In genomic region chr5:143315514-143315888, GRCm38 (mm10) we compare ENCODE assay signal across 8 mouse cellular contexts. TPM values are rescaled to one million over a fixed set of nuclear protein-coding genes. Genes with fewer than 3 reads are reported as not detected.
DNase-seq lines count a peak whose midpoint lies in the region; ATAC-seq and TF ChIP-seq lines count a peak whose summit lies in the region.

No protein-coding gene starts in this region.

- peak overlapping the region; percentile 16; the same call in 1 of the 2 replicates for H3K4me3 ChIP-seq in liver, adult 2 months (ENCODE audit: insufficient read depth, low read depth, low read length)
- H3K4me3 ChIP-seq in forebrain, embryonic 10.5 days, result peak overlapping the region; percentile 73
- peak overlapping the region; percentile 85 for H3K4me3 ChIP-seq in limb, embryonic 12.5 days (replicated peaks)
- peak overlapping the region; percentile 99 for H3K4me3 ChIP-seq in small intestine, adult 2 months (ENCODE audit: low read depth, low read length)

- H3K4me1 ChIP-seq in liver, adult 2 months (ENCODE audit: control insufficient read depth, insufficient read depth, low read length), result peaks cover 22% of the 10 kb centered on the region
- peaks cover 31% of the 10 kb centered on the region for H3K4me1 ChIP-seq in forebrain, embryonic 10.5 days
- peaks cover 15% of the 10 kb centered on the region for H3K4me1 ChIP-seq in limb, embryonic 12.5 days (replicated peaks)
- H3K4me1 ChIP-seq in small intestine, adult 2 months (ENCODE audit: control insufficient read depth, insufficient read depth, insufficient read length, low read length), result peaks cover 4% of the 10 kb centered on the region

- no peaks in the 10 kb centered on the region for H3K27me3 ChIP-seq in liver, adult 2 months (ENCODE audit: control insufficient read depth, insufficient read depth, low read length)
- H3K27me3 ChIP-seq in forebrain, embryonic 10.5 days (ENCODE audit: poor library complexity, severe bottlenecking), result no peaks in the 10 kb centered on the region
- no peaks in the 10 kb centered on the region for H3K27me3 ChIP-seq in limb, embryonic 12.5 days
- H3K27me3 ChIP-seq in small intestine, adult 2 months (ENCODE audit: control insufficient read depth, insufficient read depth, low read length), result no peaks in the 10 kb centered on the region

- no peak for TF ChIP-seq CTCF in liver, adult 2 months (IDR thresholded peaks at IDR 0.05; ENCODE audit: low read depth, low read length)
- TF ChIP-seq CTCF in small intestine, adult 2 months (IDR thresholded peaks at IDR 0.05; ENCODE audit: extremely low read depth, insufficient read length, insufficient replicate concordance, low read depth, low read length), result no peak

- peak; percentile 43; the same call in 1 of the 2 replicates for ATAC-seq in limb, embryonic 12.5 days (ENCODE audit: insufficient number of reproducible peaks, insufficient read depth, low FRiP score, low TSS enrichment, low read depth)

- no peak for TF ChIP-seq POLR2A in liver, adult 2 months (IDR thresholded peaks at IDR 0.05; ENCODE audit: extremely low read depth, insufficient read depth, low read length)
- TF ChIP-seq POLR2A in small intestine, adult 2 months (IDR thresholded peaks at IDR 0.05; ENCODE audit: low read depth, low read length), result no peak

- peak overlapping the region; percentile 25; the same call in 1 of the 2 replicates for H3K27ac ChIP-seq in liver, adult 2 months (replicated peaks; ENCODE audit: insufficient read depth, low read depth, low read length)
- peak overlapping the region; percentile 97 for H3K27ac ChIP-seq in forebrain, embryonic 10.5 days
- peak overlapping the region; percentile 92 for H3K27ac ChIP-seq in limb, embryonic 12.5 days
- H3K27ac ChIP-seq in small intestine, adult 2 months (ENCODE audit: insufficient read depth, low read depth, low read length), result no peak overlapping the region

- H3K4me2 ChIP-seq in limb, embryonic 12.5 days, result peak overlapping the region; percentile 84

- 27% methylated on average over 8 of the region's 8 CpGs for WGBS in liver, adult 2 months
- 13% methylated on average over 8 of the region's 8 CpGs for WGBS in forebrain, embryonic 10.5 days
- 15% methylated on average over 8 of the region's 8 CpGs for WGBS in limb, embryonic 12.5 days
- WGBS in small intestine, adult 2 months, result 19% methylated on average over 8 of the region's 8 CpGs

- peaks cover 8% of the 10 kb centered on the region; the same call in 1 of the 2 replicates for H3K79me2 ChIP-seq in liver, adult 2 months (ENCODE audit: control insufficient read depth, insufficient read depth, low read length)

- H3K9ac ChIP-seq in liver, adult 2 months (ENCODE audit: low read depth, low read length), result peak overlapping the region; percentile 75
- H3K9ac ChIP-seq in limb, embryonic 12.5 days (replicated peaks), result peak overlapping the region; percentile 96; the same call in 1 of the 2 replicates

- no peak for DNase-seq in liver, adult 2 months (ENCODE audit: extremely low read depth, low read depth, low spot score)
- no peak for DNase-seq in liver
- DNase-seq in forebrain, embryonic 10.5 days (ENCODE audit: extremely low spot score, low spot score), result no peak
- DNase-seq in ovary, adult 18-20 months (ENCODE audit: low spot score), result no peak
- no peak for DNase-seq in gastrocnemius, adult 18-20 months (ENCODE audit: low spot score)
- DNase-seq in adrenal gland, postnatal 10 days, result no peak

- H3K9me3 ChIP-seq in forebrain, embryonic 10.5 days, result no peaks in the 10 kb centered on the region; the same call in 1 of the 2 replicates
- no peaks in the 10 kb centered on the region for H3K9me3 ChIP-seq in limb, embryonic 12.5 days

- peaks cover 5% of the 10 kb centered on the region; the same call in 1 of the 2 replicates for H3K36me3 ChIP-seq in liver, adult 2 months (ENCODE audit: control insufficient read depth, insufficient read depth, low read length)
- peaks cover 79% of the 10 kb centered on the region for H3K36me3 ChIP-seq in forebrain, embryonic 10.5 days (replicated peaks)
- peaks cover 79% of the 10 kb centered on the region for H3K36me3 ChIP-seq in limb, embryonic 12.5 days
- peaks cover 31% of the 10 kb centered on the region for H3K36me3 ChIP-seq in small intestine, adult 2 months (ENCODE audit: control insufficient read depth, insufficient read depth, low read length)

RNA-seq across cellular contexts. Expression of gene E130309D02Rik, which starts 0.3 kb away (rescaled TPM):
- total RNA-seq in liver, adult 2 months (2014; rRNA removed), result 4.3 and 6.8 TPM in 2 replicates
- 12.8 and 14.8 TPM in 2 replicates for polyA plus RNA-seq in liver, adult 2 months (2012; rRNA removed)
- polyA plus RNA-seq in forebrain, embryonic 10.5 days (2016; fragmentation: Nextera tagmentation; extraction: Ambion mirVana), result 64.0 and 68.4 TPM in 2 replicates
- 53.9 and 56.9 TPM in 2 replicates for polyA plus RNA-seq in limb, embryonic 12.5 days (2016; fragmentation: Nextera tagmentation; extraction: Ambion mirVana)
- 19.8 and 28.2 TPM in 2 replicates for polyA plus RNA-seq in small intestine, adult 2 months (2012; rRNA removed)
- 10 to 100 TPM; 10.5 to 12.6 TPM for total RNA-seq in gastrocnemius, adult 18-20 months (2021)
- 10 to 100 TPM; 23.0 to 23.5 TPM for total RNA-seq in adrenal gland, postnatal 10 days (2021)

RNA-seq across cellular contexts. Expression of gene Zdhhc4, which starts 13.6 kb away (rescaled TPM):
- total RNA-seq in liver, adult 2 months (2014; rRNA removed), result 13.0 and 14.0 TPM in 2 replicates
- 37.9 and 42.5 TPM in 2 replicates for polyA plus RNA-seq in liver, adult 2 months (2012; rRNA removed)
- polyA plus RNA-seq in forebrain, embryonic 10.5 days (2016; fragmentation: Nextera tagmentation; extraction: Ambion mirVana), result 70.2 and 70.9 TPM in 2 replicates
- 77.1 and 87.0 TPM in 2 replicates for polyA plus RNA-seq in limb, embryonic 12.5 days (2016; fragmentation: Nextera tagmentation; extraction: Ambion mirVana)
- 24.4 and 44.6 TPM in 2 replicates for polyA plus RNA-seq in small intestine, adult 2 months (2012; rRNA removed)
- total RNA-seq in gastrocnemius, adult 18-20 months (2021), result 10 to 100 TPM; 34.7 to 38.1 TPM
- total RNA-seq in adrenal gland, postnatal 10 days (2021), result 10 to 100 TPM; 50.3 to 50.9 TPM

RNA-seq across cellular contexts. Expression of gene Zfp853, which starts 22.1 kb away (rescaled TPM):
- total RNA-seq in liver, adult 2 months (2014; rRNA removed), result 0.28 TPM in 1 of 2 replicates, not detected in the other
- polyA plus RNA-seq in liver, adult 2 months (2012; rRNA removed), result 0.07 and 0.11 TPM in 2 replicates
- not detected in 2 replicates for polyA plus RNA-seq in forebrain, embryonic 10.5 days (2016; fragmentation: Nextera tagmentation; extraction: Ambion mirVana)
- 0.12 and 0.18 TPM in 2 replicates for polyA plus RNA-seq in limb, embryonic 12.5 days (2016; fragmentation: Nextera tagmentation; extraction: Ambion mirVana)
- polyA plus RNA-seq in small intestine, adult 2 months (2012; rRNA removed), result 0.34 and 0.35 TPM in 2 replicates
- not detected for total RNA-seq in gastrocnemius, adult 18-20 months (2021)
- under 1 TPM; 0.73 to 0.78 TPM for total RNA-seq in adrenal gland, postnatal 10 days (2021)

RNA-seq across cellular contexts. Expression of gene Grid2ip, which starts 41.6 kb away (rescaled TPM):
- total RNA-seq in liver, adult 2 months (2014; rRNA removed), result not detected in 2 replicates
- polyA plus RNA-seq in liver, adult 2 months (2012; rRNA removed), result 0.13 TPM in 1 of 2 replicates, not detected in the other
- 0.19 and 0.37 TPM in 2 replicates for polyA plus RNA-seq in forebrain, embryonic 10.5 days (2016; fragmentation: Nextera tagmentation; extraction: Ambion mirVana)
- polyA plus RNA-seq in limb, embryonic 12.5 days (2016; fragmentation: Nextera tagmentation; extraction: Ambion mirVana), result 0.64 and 0.65 TPM in 2 replicates
- polyA plus RNA-seq in small intestine, adult 2 months (2012; rRNA removed), result 0.09 and 0.22 TPM in 2 replicates
- not detected for total RNA-seq in gastrocnemius, adult 18-20 months (2021)
- under 1 TPM; 0.24 to 0.85 TPM for total RNA-seq in adrenal gland, postnatal 10 days (2021)

RNA-seq across cellular contexts. Expression of gene Zfp316, which starts 45.7 kb away (rescaled TPM):
- total RNA-seq in liver, adult 2 months (2014; rRNA removed), result 1.9 and 2.4 TPM in 2 replicates
- 1.9 and 2.3 TPM in 2 replicates for polyA plus RNA-seq in liver, adult 2 months (2012; rRNA removed)
- polyA plus RNA-seq in forebrain, embryonic 10.5 days (2016; fragmentation: Nextera tagmentation; extraction: Ambion mirVana), result 3.1 and 3.4 TPM in 2 replicates
- 8.5 and 11.0 TPM in 2 replicates for polyA plus RNA-seq in limb, embryonic 12.5 days (2016; fragmentation: Nextera tagmentation; extraction: Ambion mirVana)
- 3.5 and 5.6 TPM in 2 replicates for polyA plus RNA-seq in small intestine, adult 2 months (2012; rRNA removed)
- total RNA-seq in gastrocnemius, adult 18-20 months (2021), result 1 to 10 TPM; 3.0 to 4.6 TPM
- total RNA-seq in adrenal gland, postnatal 10 days (2021), result 1 to 10 TPM; 7.3 to 8.1 TPM

Comparison
In these comparisons a context has a peak if more than half of its experiments do, and no peak if none do; other contexts are left out.
1. H3K4me3 ChIP-seq: peak in every context shown above with its lines; median percentile 99 in small intestine, adult 2 months; 85 in limb, embryonic 12.5 days; 73 in forebrain, embryonic 10.5 days; 16 in liver, adult 2 months.